Mouse (Mus musculus) lung, embryonic 14.5 days (tissue): ENCODE results near the gene Abca7. TPM values are rescaled to one million over a fixed set of nuclear protein-coding genes. Genes with fewer than 3 reads are reported as not detected.

ENCODE experiments used
- ATAC-seq: fragments of 200-750 bp; cut with Nextera tagmentation; 2 replicates; pipeline ENCODE4 v1.8.0; 2017; ENCODE audit warnings: mild to moderate bottlenecking, moderate TSS enrichment, moderate library complexity; ENCODE audit not compliant: insufficient read depth
- DNase-seq: peaks from one replicate; pipeline ENCODE4 v3.0.0-alpha.2; 2015
- H3K27ac ChIP-seq: fragments of 300-500 bp; sonication (generic); 2 replicates; pipeline ENCODE4 v1.5.1; 2014; ENCODE audit warnings: low read depth, mild to moderate bottlenecking, moderate library complexity
- H3K27me3 ChIP-seq: fragments of 300-500 bp; sonication (generic); 2 replicates; pipeline ENCODE4 v1.6.1; 2014; ENCODE audit warnings: low read length, control low read depth; ENCODE audit not compliant: insufficient read depth
- H3K36me3 ChIP-seq: fragments of 300-500 bp; sonication (generic); 2 replicates; pipeline ENCODE4 v1.6.1; 2014; ENCODE audit warnings: control low read depth; ENCODE audit not compliant: insufficient read depth
- H3K4me1 ChIP-seq: fragments of 300-500 bp; sonication (generic); 2 replicates; pipeline ENCODE4 v1.6.1; 2014; ENCODE audit warnings: antibody characterized with exemption, control low read depth; ENCODE audit not compliant: insufficient read depth
- H3K4me2 ChIP-seq: fragments of 300-500 bp; sonication (generic); 2 replicates; pipeline ENCODE4 v1.6.1; 2014; ENCODE audit warnings: mild to moderate bottlenecking
- H3K4me3 ChIP-seq: fragments of 300-500 bp; sonication (generic); 2 replicates; pipeline ENCODE4 v1.5.1; 2014; ENCODE audit warnings: low read depth, low read length
- H3K9ac ChIP-seq: fragments of 300-500 bp; sonication (generic); 2 replicates; pipeline ENCODE4 v1.6.1; 2014
- H3K9me3 ChIP-seq: fragments of 300-500 bp; sonication (generic); 2 replicates; pipeline ENCODE4 v1.6.1; 2016; ENCODE audit warnings: low read depth, low read length, control low read depth
- CTCF ChIP-seq: IDR thresholded peaks from 2 replicates; pipeline ENCODE4 v1.5.1; 2016; ENCODE audit warnings: antibody characterized with exemption, low read depth
- WGBS: fragments of 180-500 bp; shearing (Covaris S2); extraction: QIAGEN DNeasy Blood & Tissue Kit; methylation state at CpG from one replicate; pipeline ENCODE4 v1.1.7; 2014; 5-methylcytosine and 5-hydroxymethylcytosine counted together
- polyA plus RNA-seq: library from polyadenylated mRNA; unstranded; fragments of >200 nt; fragmentation: Nextera tagmentation; extraction: Ambion mirVana; gene quantifications from 2 replicates; pipeline ENCODE4 v1.2.1, GENCODE M21; 2014

Gene Abca7
- polyA plus RNA-seq, 1 experiment from 2014 or later: 3.5 TPM

DNA sequence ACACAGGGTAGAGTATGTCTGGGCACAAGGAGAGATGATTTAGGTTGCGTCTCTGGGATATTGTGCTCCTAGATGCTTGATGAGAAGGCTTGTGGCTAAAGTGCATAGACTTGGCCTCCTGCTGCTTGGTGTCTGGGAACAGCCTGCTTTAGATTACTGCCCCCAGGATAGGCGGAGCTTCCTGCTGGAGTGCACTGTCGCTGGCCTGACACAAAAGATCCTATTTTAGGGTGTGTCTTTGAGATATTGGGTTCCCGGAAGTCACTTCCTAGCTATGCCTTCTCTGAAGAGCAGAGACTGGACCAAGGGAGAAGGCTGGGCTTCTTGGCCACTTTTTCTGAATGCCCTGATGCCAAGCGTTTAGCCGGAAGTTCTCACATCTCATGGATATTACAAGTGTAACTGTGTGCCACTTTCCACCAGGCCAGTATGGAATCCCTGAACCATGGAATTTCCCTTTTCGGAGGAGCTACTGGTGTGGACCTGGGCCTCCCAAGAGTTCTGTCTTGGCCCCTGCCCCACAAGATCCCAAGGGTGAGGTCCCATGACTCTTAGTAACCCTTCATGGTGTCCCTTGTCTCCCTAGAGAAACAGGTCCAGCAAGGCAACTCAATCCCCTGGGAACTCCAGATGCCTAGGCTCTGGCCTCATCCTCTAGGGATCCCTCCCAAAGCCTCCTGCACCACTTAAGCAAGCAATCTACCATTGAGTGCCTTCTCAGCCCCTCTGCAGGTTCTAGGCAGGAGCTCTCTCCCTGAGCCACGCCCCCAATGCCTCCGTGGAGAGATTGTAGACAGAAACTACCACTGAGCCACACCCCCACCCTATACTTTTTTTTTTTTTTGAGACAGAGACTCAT lies 7.3 kb downstream of the Abca7 start:
- no peak for TF ChIP-seq CTCF
- Histone ChIP-seq H3K27me3 (peaks cover 10% of the 10 kb centered on the region; the same call in 1 of the 2 replicates), H3K27ac (no peak overlapping the region), H3K9ac (no peak overlapping the region), H3K9me3 (no peaks in the 10 kb centered on the region), H3K36me3 (no peaks in the 10 kb centered on the region), H3K4me3 (no peak overlapping the region), H3K4me2 (no peak overlapping the region), H3K4me1 (no peaks in the 10 kb centered on the region)
- ATAC-seq (no peak), DNase-seq (peak; percentile 24)
- WGBS: 54% methylated on average over 9 of the region's 9 CpGs

DNA sequence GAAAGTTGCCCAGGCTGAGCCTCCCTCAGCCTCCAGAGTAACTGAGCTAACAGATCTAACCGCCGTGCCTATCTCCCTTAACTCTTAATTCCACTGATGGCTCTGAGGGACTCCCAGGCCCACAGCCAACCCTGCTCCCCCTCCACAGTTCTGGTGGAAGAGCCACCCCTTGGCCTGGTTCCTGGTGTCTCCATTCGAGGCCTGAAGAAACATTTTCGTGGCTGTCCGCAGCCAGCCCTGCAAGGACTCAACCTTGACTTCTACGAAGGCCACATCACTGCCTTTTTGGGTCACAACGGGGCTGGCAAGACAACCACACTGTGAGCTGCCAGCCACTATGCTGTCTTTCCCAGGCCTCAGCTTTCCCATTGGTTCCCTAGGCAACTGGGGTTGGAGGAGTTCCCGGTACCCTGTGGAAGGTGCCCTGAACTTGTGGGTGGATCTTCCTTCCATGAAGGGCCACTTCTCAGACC lies 8.0 kb downstream of the Abca7 start:
- no peak overlapping the region for H3K9ac ChIP-seq
- H3K9me3 ChIP-seq: no peaks in the 10 kb centered on the region
- no peaks in the 10 kb centered on the region for H3K36me3 ChIP-seq
- TF ChIP-seq CTCF: no peak
- ATAC-seq (no peak), DNase-seq (no peak)
- H3K27ac ChIP-seq: no peak overlapping the region
- H3K4me1 ChIP-seq: no peaks in the 10 kb centered on the region
- H3K4me3 ChIP-seq: no peak overlapping the region
- 78% methylated on average over 8 of the region's 8 CpGs for WGBS
- peaks cover 10% of the 10 kb centered on the region; the same call in 1 of the 2 replicates for H3K27me3 ChIP-seq
- H3K4me2 ChIP-seq: no peak overlapping the region

DNA sequence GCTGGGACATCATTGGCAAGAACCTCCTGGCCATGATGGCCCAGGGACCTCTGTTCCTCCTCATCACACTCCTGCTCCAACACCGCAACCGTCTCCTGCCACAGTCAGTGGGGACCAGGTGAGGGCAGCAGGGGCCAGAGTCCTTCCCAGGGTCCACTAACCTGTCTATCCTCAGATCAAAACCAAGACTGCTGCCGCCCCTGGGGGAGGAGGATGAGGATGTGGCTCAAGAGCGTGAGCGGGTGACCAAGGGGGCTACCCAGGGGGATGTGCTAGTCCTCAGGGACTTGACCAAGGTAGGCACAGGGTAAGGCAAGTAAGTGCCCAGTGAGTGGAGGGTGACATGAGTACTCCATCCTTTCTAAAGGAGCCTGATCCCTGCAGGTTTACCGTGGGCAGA lies 15.4 kb downstream of the Abca7 start:
- Histone ChIP-seq H3K9me3 (peaks cover 9% of the 10 kb centered on the region; the same call in 1 of the 2 replicates), H3K9ac (no peak overlapping the region), H3K27ac (no peak overlapping the region), H3K27me3 (peaks cover 34% of the 10 kb centered on the region), H3K4me1 (no peaks in the 10 kb centered on the region; the same call in none of the 2 replicates), H3K36me3 (0 out of 2 replicates have a peak, but pooled peaks cover 7% of the 10 kb centered on the region), H3K4me2 (no peak overlapping the region), H3K4me3 (no peak overlapping the region)
- 88% methylated on average over 6 of the region's 6 CpGs for WGBS
- ATAC-seq: no peak
- TF ChIP-seq CTCF: no peak
- no peak for DNase-seq

DNA sequence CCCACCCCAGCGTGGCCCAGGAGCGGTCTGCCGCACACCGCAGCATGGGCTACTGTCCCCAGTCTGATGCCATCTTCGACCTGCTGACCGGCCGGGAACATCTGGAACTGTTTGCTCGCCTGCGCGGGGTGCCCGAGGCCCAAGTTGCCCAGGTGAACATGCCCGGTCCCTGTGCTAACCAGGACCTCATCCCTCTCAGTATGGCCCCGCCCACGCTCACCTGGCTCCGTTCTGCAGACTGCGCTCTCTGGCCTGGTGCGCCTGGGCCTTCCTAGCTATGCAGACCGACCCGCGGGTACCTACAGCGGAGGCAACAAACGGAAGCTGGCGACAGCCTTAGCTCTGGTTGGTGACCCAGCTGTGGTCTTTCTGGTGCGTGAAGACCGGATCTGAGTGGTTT lies 17.3 kb downstream of the Abca7 start:
- Histone ChIP-seq H3K4me3 (no peak overlapping the region), H3K4me1 (no peaks in the 10 kb centered on the region; the same call in none of the 2 replicates), H3K36me3 (0 out of 2 replicates have a peak, but pooled peaks cover 7% of the 10 kb centered on the region), H3K4me2 (no peak overlapping the region), H3K27ac (no peak overlapping the region), H3K27me3 (peaks cover 34% of the 10 kb centered on the region), H3K9ac (no peak overlapping the region), H3K9me3 (peaks cover 9% of the 10 kb centered on the region; the same call in 1 of the 2 replicates)
- DNase-seq: no peak
- no peak for ATAC-seq
- WGBS: 33% methylated on average over 25 of the region's 25 CpGs
- no peak for TF ChIP-seq CTCF

DNA sequence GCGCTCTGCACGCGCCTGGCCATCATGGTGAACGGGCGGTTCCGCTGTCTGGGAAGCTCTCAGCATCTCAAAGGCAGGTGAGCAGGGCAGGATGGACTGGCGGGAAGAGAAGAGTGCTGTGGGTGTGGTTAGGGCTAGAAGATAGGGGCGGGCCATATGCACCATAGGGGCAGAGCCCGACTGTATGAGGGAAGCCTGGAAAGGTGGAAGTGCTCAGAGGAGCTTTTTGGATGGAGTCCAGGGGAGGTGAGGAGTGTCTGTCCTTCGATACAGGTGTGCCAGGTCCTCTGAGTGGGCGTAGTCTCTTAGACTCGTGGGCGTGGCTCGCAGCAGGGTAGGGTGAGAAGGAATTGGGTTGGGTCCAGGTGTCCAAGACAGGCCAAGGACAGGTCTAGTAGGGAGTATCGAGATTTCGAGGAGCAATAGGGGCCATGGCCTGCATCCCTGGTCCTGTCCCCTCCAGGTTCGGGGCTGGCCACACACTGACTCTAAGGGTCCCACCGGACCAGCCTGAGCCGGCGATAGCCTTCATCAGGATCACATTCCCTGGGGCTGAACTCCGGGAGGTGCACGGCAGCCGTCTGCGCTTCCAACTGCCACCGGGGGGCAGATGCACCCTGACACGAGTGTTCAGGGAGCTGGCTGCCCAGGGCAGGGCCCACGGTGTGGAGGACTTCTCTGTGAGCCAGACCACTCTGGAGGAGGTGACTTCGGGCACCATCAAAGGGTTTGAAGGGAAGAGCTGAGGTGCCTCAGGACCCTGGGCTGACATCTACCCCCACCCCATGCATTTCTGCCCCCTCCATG lies 18.4 kb downstream of the Abca7 start:
- 0 out of 2 replicates have a peak overlapping the region, but pooled peaks have one; percentile 3 for H3K4me2 ChIP-seq
- H3K4me3 ChIP-seq: peak overlapping the region; percentile 2; the same call in 1 of the 2 replicates
- peaks cover 34% of the 10 kb centered on the region for H3K27me3 ChIP-seq
- H3K9ac ChIP-seq: no peak overlapping the region; the same call in 1 of the 2 replicates
- no peak overlapping the region for H3K27ac ChIP-seq
- TF ChIP-seq CTCF: peak; percentile 48
- peaks cover 9% of the 10 kb centered on the region; the same call in 1 of the 2 replicates for H3K9me3 ChIP-seq
- 15% methylated on average over 28 of the region's 28 CpGs for WGBS
- ATAC-seq (no peak), DNase-seq (peak; percentile 37)
- no peaks in the 10 kb centered on the region; the same call in none of the 2 replicates for H3K4me1 ChIP-seq
- H3K36me3 ChIP-seq: 0 out of 2 replicates have a peak, but pooled peaks cover 7% of the 10 kb centered on the region

DNA sequence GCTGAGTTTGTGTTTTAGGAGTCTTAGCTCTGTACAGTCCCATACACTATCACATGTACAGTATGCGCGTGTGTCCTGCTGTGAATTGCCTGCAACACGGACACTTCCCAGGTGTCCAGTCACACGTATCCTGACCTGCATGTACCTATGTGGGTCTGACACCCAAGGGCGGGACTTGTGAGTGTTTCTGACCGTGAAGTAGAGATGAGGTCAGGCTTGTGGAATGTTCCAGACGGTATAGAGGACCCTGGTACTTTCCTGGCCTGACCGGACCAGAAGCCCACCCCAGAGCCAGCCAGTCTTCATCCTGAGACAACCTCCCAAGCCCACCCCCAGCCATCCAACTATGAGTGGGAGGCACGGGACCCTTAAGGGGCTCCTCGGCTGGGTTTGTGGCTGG lies 19.3 kb downstream of the Abca7 start:
- ATAC-seq: no peak
- H3K4me1 ChIP-seq: no peaks in the 10 kb centered on the region; the same call in none of the 2 replicates
- H3K4me3 ChIP-seq: no peak overlapping the region
- peaks cover 34% of the 10 kb centered on the region for H3K27me3 ChIP-seq
- no peak overlapping the region for H3K27ac ChIP-seq
- no peak overlapping the region for H3K9ac ChIP-seq
- TF ChIP-seq CTCF: no peak
- 62% methylated on average over 10 of the region's 10 CpGs for WGBS
- no peak overlapping the region for H3K4me2 ChIP-seq
- DNase-seq: no peak
- peaks cover 4% of the 10 kb centered on the region; the same call in 1 of the 2 replicates for H3K9me3 ChIP-seq
- 0 out of 2 replicates have a peak, but pooled peaks cover 3% of the 10 kb centered on the region for H3K36me3 ChIP-seq
